Mouse (Mus musculus): ENCODE data around the gene Zbtb37. TPM values are rescaled to one million over a fixed set of nuclear protein-coding genes. Genes with fewer than 3 reads are reported as not detected.

Zbtb37 gene
- polyA plus RNA-seq, 1 experiment from 2014 or later = 8.7 TPM

Other genes starting within 250 kb of the Zbtb37 start
- 15.2 and 16.2 TPM in 2 replicates for gene Rabgap1l, start 241.6 kb downstream of the Zbtb37 start, polyA plus RNA-seq (2016; fragmentation: Nextera tagmentation; extraction: Ambion mirVana)
- gene Rc3h1, start 128.4 kb downstream of the Zbtb37 start, polyA plus RNA-seq (2016; fragmentation: Nextera tagmentation; extraction: Ambion mirVana) = 8.7 and 8.8 TPM in 2 replicates
- 2.4 and 2.5 TPM in 2 replicates for gene Serpinc1, start 56.3 kb downstream of the Zbtb37 start, polyA plus RNA-seq (2016; fragmentation: Nextera tagmentation; extraction: Ambion mirVana)
- gene Dars2, start 35.8 kb upstream of the Zbtb37 start, polyA plus RNA-seq (2016; fragmentation: Nextera tagmentation; extraction: Ambion mirVana) = 35.2 and 39.5 TPM in 2 replicates
- 23.0 and 23.7 TPM in 2 replicates for gene Cenpl, start 35.9 kb upstream of the Zbtb37 start, polyA plus RNA-seq (2016; fragmentation: Nextera tagmentation; extraction: Ambion mirVana)
- gene Klhl20, start 96.7 kb upstream of the Zbtb37 start, polyA plus RNA-seq (2016; fragmentation: Nextera tagmentation; extraction: Ambion mirVana) = 22.2 and 22.4 TPM in 2 replicates
- 5.0 and 6.4 TPM in 2 replicates for gene Ankrd45, start 107.8 kb upstream of the Zbtb37 start, polyA plus RNA-seq (2016; fragmentation: Nextera tagmentation; extraction: Ambion mirVana)
- gene Tex50, start 124.5 kb upstream of the Zbtb37 start, polyA plus RNA-seq (2016; fragmentation: Nextera tagmentation; extraction: Ambion mirVana) = 0.22 and 0.28 TPM in 2 replicates
- gene Prdx6, start 216.4 kb upstream of the Zbtb37 start, polyA plus RNA-seq (2016; fragmentation: Nextera tagmentation; extraction: Ambion mirVana) = 301 and 314 TPM in 2 replicates